Mouse (Mus musculus) thymus, adult 2 months (tissue): ENCODE data around the gene Cacna1e.

ENCODE experiments used
- CTCF ChIP-seq: fragments of 200-500 bp; IDR thresholded peaks from 2 replicates; pipeline ENCODE4 v1.5.1; 2012; ENCODE audit warnings: mild to moderate bottlenecking, control low read depth, low read length, moderate library complexity, borderline replicate concordance; ENCODE audit not compliant: control insufficient read depth, poor library complexity, insufficient read depth; ENCODE audit errors: extremely low read depth
- POLR2A ChIP-seq: fragments of 200-500 bp; IDR thresholded peaks from 2 replicates; pipeline ENCODE4 v1.6.1; 2012; ENCODE audit warnings: mild to moderate bottlenecking, low read length, control low read depth, moderate library complexity; ENCODE audit not compliant: control insufficient read depth, poor library complexity, insufficient read depth; ENCODE audit errors: extremely low read depth

DNA sequence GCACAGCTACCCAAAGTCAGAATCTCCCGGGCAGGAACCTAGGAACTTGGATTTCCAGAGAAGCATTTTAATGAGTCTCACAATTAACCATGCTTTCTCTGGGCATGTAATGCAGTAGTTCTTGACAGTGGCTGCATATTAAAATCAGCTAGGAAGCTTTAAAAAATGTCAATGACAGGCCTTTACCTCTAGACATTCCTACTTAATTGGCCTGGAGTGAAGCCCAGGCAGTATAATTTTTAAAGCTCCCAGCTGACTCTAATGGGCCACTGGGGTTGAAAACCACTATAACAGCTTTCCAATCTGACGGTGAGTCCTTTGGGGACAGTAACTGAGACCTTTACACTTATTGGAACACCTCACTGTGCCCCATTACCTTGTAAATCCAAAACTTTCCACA lies 251.4 kb downstream of the Cacna1e start:
- TF ChIP-seq CTCF: no peak
- TF ChIP-seq POLR2A: no peak
